Mouse (Mus musculus) cerebellum, postnatal 10 days (tissue): ENCODE data around the gene Fgf14.

Experiments used
- DNase-seq, 2 experiments: peaks; one replicate each; pipeline ENCODE4 v3.0.0; 2021; ENCODE audit warnings: mixed read lengths in 2 of 2

Gene Fgf14

GRCm38 (mm10) chr14:124474066-124474667, 202.8 kb downstream of the Fgf14 start:
- no peak for DNase-seq

DNA sequence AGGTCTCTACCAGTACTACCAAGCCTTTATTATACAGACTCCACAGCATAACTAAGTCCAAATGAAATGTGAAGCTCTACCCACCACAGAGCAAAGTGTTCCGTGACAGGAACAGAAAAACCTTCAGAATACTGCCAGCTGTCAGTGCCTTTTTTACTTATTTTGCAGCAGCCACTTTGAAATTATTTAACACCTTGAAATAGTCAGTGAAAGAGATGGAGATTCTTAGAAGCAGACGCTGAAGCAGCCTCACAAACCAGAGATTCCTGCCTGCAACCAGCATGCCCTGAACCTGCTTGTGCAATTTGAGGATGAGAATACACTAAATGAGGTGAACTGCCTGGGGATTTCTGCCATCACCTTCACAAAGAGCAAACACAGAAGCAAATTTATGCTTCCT, 206.0 kb downstream of the Fgf14 start:
- no peak for DNase-seq

DNA sequence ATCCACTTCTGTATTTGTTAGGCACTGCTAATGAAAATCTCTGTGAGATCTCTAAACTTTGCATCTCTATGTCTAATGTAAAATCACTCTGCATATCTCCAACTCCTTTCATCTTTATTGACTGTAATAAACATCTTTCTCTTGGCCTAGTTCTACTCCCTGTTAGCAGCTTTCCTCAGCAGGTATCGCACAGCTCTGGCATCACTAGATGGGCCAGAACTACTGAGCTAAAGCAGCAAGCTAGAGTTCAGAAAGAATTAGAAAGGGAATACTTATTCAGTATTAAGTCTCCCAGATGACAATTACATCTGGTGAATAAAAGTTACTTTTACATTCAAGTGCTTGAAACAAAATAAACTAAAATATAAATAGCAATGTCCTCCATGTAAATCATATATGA, 221.8 kb downstream of the Fgf14 start:
- peak in 1 of 2 experiments; percentile 9 for DNase-seq

DNA sequence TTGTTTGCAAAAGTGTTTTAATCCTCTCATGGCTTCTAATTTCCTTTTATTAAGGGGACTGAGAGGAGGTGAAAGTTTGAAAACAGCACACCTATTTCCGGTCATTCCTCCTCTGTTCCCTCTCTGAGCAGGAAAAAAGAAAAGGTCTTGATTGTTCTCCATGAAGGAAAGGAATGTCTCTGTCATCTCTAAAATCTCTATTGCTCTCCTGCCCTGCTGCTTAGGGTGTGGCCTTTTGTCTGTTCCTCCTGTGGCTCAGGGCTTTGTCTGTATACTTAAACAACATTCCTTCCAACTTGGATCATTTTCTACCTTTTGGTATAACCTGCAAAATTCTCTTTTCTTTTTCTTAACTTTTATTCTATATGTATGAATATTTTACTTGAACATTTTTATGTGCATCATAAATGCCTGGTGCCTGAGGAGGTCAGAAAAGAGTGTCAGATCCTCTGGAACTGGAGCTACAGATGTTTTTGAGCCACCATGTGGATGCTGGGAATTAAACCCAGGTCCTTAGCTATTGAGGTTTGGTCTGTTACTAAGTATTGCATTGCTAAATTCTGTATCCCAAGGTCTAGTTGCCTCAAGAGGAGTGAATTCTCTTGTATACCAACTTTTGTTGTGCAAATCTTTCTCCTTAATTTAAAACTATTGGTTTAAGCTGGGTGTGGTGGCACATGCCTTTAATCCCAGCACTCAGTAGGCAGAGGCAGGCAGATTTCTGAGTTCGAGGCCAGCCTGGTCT, 230.7 kb downstream of the Fgf14 start:
- DNase-seq: no peak

DNA sequence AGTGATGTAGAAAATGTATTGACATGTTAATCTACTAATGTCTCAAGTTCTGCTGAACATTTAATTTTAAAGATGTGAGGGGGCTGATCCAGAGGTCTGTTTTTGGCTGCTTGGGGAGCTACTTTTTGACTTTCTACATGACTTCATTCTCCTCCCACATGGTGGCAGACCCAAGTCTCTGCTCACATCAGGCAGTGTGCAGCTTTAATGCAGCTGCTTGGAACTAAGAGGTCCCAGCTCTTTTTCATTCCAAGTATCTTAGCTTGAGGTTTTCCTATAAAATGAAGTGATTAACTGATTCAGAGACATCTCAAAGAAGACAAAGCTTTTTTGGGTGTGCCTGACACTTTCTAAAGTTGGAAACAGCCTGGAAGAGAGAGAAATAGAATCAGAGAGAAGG, 232.1 kb downstream of the Fgf14 start:
- DNase-seq: no peak

GRCm38 (mm10) chr14:124439298-124439697, 237.6 kb downstream of the Fgf14 start:
- DNase-seq: peak; percentile 31 to 52

- no peak for DNase-seq
Observed at GRCm38 (mm10) chr14:124411890-124412289, 265.0 kb downstream of the Fgf14 start.

DNA sequence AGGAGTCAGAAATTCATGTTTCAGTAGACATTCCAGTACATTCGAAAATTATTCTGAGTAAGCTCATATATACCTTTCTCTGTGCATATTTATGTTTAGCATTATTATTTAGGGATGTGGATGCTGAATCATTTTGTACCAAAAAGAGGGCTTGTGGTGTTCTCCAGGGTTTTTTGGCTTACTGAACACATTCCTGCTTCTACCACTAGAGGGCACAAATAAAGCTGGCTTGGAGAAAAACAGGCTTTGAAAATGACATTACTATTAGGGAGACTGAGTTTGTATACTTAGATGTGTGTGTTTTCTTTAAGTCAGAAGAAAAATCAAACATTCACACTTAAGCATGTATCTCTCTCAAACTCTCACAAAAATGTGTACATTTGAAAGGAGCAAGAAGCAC, 266.0 kb downstream of the Fgf14 start:
- DNase-seq: peak; percentile 57 to 77

GRCm38 (mm10) chr14:124328391-124328790, 348.5 kb downstream of the Fgf14 start:
- no peak for DNase-seq

GRCm38 (mm10) chr14:124319017-124319718, 357.8 kb downstream of the Fgf14 start:
- DNase-seq: no peak

DNA sequence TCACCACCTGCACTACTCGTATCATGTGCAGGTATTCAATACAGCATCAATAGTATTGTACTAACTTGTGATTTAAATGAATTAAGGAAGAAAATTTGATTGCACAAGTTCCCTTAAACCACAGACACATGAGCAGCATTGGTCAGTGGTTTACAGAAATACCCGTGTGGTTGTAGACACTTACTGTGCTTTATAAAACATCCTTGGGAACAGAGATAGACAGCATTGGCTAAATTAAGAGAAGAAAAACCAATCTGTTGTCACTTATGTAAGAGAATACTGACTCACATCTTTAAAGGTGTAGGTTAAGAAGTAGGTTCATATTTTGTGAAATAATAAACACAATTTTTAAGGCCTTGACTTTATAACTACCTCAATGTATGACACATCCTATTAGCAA, 361.4 kb downstream of the Fgf14 start:
- no peak for DNase-seq

DNA sequence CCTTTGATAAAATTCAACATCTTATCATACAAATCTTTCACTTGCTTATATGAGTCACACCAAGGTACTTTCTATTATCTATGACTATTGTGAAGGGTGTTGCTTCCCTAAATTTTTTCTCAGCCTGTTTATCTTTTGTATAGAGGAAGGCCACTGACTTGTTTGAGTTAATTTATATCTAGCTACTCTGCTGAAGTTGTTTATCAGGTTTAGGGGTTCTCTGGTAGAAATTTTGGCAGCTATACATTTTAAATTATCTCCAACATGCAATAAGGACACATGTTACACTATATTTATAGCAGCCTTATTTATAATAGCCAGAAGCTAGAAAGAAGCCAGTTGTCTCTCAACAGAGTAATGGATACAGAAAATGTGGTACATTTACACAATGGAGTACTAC, 389.9 kb downstream of the Fgf14 start:
- no peak for DNase-seq

DNA sequence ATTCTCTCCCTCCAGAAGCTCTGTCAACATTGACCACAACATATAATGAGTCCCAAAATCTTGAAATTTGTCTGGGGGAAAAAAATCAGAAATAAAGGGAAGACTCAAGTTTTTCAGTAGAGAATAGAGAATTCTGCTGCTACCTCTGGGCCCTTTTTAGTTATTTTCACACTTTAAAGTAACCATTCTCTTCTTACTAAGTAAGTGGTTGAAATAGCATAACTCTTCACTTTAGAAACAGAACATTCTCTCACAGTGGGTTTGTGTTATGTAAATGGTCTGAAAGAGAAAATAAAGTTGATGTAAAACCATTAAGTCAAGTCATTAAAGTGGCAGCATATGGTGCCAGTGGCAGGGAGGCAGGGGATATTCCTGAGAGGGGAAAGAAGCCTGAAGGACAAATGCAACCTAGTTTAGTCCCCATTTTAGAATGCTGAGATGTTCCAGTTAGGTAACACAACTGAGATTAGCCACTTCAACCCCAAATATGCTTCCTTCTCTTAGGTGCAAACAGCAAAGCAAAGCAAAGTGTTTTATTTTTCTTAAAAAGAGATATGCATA, 398.5 kb downstream of the Fgf14 start:
- DNase-seq: no peak

DNA sequence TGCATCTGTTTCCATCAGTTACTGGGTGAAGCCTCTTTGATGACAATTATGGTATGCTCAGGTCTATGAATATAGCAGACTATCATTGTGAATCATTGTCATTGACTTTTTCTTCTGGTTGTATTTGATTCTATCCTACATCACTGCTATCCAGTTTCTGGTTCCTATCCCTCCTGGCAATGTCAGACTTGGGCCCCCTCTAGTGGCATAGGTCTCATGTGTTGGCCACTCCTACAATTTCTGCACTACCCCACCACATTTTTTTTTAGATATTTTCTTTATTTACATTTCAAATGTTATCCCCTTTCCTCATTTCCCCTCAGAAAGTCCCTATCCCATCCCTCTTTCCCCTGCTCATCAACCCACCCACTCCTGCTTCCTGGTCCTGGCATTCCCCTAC, 409.9 kb downstream of the Fgf14 start:
- DNase-seq: peak; percentile 37 to 41

DNA sequence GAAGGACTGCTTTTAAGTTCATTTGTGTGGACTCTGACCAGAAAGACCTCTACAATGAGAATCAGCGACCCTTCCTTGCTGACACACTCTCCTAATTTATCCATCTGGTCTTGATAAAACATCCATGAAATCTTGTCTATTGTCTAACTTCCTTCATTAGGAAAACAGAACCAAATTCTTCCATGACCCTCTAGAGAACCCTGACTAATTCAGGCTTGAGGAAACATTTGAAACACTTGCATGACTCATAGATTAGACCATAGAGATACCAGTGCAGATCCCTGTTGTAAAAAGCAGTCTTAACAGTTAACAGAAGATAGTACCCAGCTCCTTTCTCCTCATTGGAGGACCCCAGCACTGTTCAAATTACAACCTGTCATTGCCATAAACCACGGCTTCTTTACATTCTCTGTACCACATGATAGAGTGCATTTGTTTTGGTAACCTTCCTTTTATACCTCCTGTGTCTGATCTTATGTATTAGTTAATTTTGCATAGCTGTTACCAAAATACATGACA, 412.3 kb downstream of the Fgf14 start:
- no peak for DNase-seq

GRCm38 (mm10) chr14:124263199-124263598, 413.7 kb downstream of the Fgf14 start:
- no peak for DNase-seq

- no peak for DNase-seq
Observed at GRCm38 (mm10) chr14:124247517-124247916, 429.4 kb downstream of the Fgf14 start.

DNA sequence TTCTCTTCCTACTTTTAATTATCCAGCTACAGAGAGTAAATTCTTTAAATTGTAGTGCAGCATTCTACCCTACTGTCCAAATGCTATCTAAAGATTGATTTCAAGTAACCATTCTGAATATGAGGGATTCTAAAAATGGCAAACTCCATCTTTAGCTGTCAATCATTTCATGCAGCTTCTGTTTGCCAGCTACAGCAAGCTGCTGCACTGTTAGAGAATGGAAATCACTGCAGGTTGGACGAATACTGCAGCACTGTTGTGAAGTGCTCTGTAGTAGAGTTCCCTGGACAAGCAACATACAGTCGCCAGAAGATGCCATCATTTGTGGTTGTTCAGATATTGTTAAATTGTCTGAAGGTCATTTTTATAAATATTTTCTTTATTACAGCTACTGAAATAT, 453.5 kb downstream of the Fgf14 start:
- DNase-seq: peak; percentile 23 to 28

- DNase-seq: peak; percentile 67 to 77
Observed at GRCm38 (mm10) chr14:124222447-124222846, 454.5 kb downstream of the Fgf14 start.

GRCm38 (mm10) chr14:124220979-124221378, 455.9 kb downstream of the Fgf14 start:
- peak; percentile 23 to 28 for DNase-seq

- peak; percentile 67 to 69 for DNase-seq
Observed at GRCm38 (mm10) chr14:124195806-124196205, 481.1 kb downstream of the Fgf14 start.

DNA sequence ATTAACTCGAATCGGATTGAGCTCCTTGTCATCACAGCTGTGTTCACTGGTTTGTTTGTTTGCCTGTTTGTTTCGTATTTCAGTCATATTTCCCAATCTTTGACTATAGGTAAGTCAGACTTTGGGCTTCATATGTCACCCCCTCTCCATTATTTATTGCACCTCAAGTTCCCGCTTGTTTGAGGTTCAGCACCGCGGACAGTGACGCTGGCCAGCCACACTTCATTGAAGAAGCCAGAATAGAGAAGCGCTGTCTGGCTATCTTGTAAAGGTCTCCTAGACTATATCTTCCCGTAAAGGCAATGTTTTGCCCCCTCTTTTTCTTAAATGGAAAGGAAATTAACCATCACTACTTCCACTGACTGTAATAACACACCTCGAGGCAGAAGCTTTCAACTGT, 481.6 kb downstream of the Fgf14 start:
- no peak for DNase-seq

- DNase-seq: peak; percentile 36 to 53
Observed at GRCm38 (mm10) chr14:124192815-124193142, 484.1 kb downstream of the Fgf14 start.
